8 mouse cellular contexts compared by ENCODE assay signal in the genomic region with DNA sequence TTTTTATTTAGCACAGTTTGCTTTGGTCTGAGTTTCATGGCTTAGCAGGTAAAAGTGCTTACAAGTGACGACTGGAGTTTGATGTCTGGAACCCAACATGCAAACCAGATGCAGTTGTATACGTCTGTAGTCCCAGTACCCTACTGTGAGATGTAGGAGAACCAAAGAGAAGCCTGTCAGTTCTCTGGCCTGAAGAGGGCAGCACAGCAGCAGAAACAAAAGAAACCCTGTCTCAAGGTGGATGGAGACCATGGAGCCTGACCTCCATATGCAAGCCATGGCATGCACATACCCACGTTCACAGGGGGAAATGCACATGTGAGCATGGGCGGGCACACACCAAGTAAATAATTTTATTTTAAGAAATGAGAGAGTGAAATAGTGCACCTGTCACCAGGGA. TPM values are rescaled to one million over a fixed set of nuclear protein-coding genes. Genes with fewer than 3 reads are reported as not detected.
A peak's percentile ranks its signal among the peaks of the same experiment; 100 is the strongest.
DNase-seq lines count a peak whose midpoint lies in the region; ATAC-seq and TF ChIP-seq lines count a peak whose summit lies in the region.

No protein-coding gene starts in this region.

- H3K36me3 ChIP-seq in hindbrain, postnatal 0 days (ENCODE audit: insufficient read depth, low read length): no peaks in the 10 kb centered on the region

- H3K4me1 ChIP-seq in hindbrain, postnatal 0 days (ENCODE audit: insufficient read depth, low read length): no peaks in the 10 kb centered on the region

- no peak overlapping the region for H3K4me2 ChIP-seq in hindbrain, postnatal 0 days (ENCODE audit: low read depth, low read length)

- H3K27me3 ChIP-seq in hindbrain, postnatal 0 days (ENCODE audit: insufficient read depth, low read length): no peaks in the 10 kb centered on the region

- H3K4me3 ChIP-seq in hindbrain, postnatal 0 days (ENCODE audit: low read length): no peak overlapping the region

- DNase-seq in right cerebral cortex, adult 18-20 months: peak; percentile 28
- no peak for DNase-seq in right cerebral cortex, postnatal 36 days (ENCODE audit: low spot score in 2 of 2)
- DNase-seq in ZHBTc4 (ENCODE audit: low read depth, low spot score): peak; percentile 75
- peak; percentile 9 for DNase-seq in embryo, embryonic 9.5 days (ENCODE audit: extremely low spot score)
- DNase-seq in hindbrain, postnatal 0 days (ENCODE audit: low spot score): peak; percentile 54
- peak; percentile 28 to 44 for DNase-seq in left cerebral cortex, postnatal 25 days (ENCODE audit: low spot score in 2 of 2)
- peak; percentile 23 for DNase-seq in retina, adult 2 months (ENCODE audit: low read depth, low spot score)
- DNase-seq in c-Kit-positive CD71-positive TER-119-positive erythroid progenitor cells, embryonic 14.5 days (ENCODE audit: low spot score): no peak

- H3K9me3 ChIP-seq in hindbrain, postnatal 0 days (ENCODE audit: low read length): no peaks in the 10 kb centered on the region

- no peak; the same call in 1 of the 2 replicates for ATAC-seq in hindbrain, postnatal 0 days

- WGBS in hindbrain, postnatal 0 days: 42% methylated on average over 4 of the region's 4 CpGs

- intact Hi-C loops in left cerebral cortex, postnatal 25 days (cut with DNase I): loop anchor here (2.0 to 5.0 kb wide), 3 partner anchors 75 to 249 kb away; a partner anchor contains a TSS

- no peak overlapping the region for H3K27ac ChIP-seq in hindbrain, postnatal 0 days

- TF ChIP-seq CTCF in hindbrain, postnatal 0 days (IDR thresholded peaks at IDR 0.05; ENCODE audit: low read depth): peak; percentile 71

- no peak overlapping the region for H3K9ac ChIP-seq in hindbrain, postnatal 0 days (replicated peaks; ENCODE audit: low read length)

RNA-seq across cellular contexts. Expression of a gene that starts 54.9 kb away (rescaled TPM):
- total RNA-seq in hindbrain, postnatal 0 days (2014; rRNA removed): 3.5 and 4.8 TPM in 2 replicates
- 1.7 and 1.9 TPM in 2 replicates for polyA plus RNA-seq in hindbrain, postnatal 0 days (2015; fragmentation: Nextera tagmentation; extraction: Ambion mirVana)
- 1 to 10 TPM; 3.2 to 3.8 TPM for total RNA-seq in left cerebral cortex, postnatal 25 days (2021)

Comparison
In these comparisons a context has a peak if more than half of its experiments do, and no peak if none do; other contexts are left out.
1. DNase-seq: peak in right cerebral cortex, adult 18-20 months (single experiment), ZHBTc4 (single experiment), embryo, embryonic 9.5 days (single experiment), hindbrain, postnatal 0 days (single experiment), left cerebral cortex, postnatal 25 days (2 of 2) and retina, adult 2 months (single experiment); none in right cerebral cortex, postnatal 36 days (0 of 2) and c-Kit-positive CD71-positive TER-119-positive erythroid progenitor cells, embryonic 14.5 days (single experiment).